ENCODE assay signal across 10 mouse cellular contexts in the genomic region with DNA sequence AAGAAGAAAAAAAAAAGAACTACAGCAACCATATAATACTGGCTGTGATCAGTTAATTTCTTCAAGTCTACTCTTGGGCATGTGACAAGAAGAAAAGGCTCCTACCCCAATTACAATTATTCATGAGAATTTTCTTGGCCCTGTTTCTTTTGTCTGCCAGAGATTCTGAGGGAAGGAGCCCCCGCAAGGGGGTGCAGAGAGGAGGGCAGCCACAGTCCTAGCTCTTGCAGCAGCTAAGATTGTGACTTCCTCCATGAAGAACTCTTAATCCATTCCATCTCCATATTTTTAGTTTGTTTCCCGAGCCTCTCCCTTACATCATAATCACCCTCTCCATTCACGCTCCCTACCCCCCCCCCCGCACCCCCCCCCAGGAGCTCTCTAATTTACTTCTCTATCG. TPM values are rescaled to one million over a fixed set of nuclear protein-coding genes. Genes with fewer than 3 reads are reported as not detected.
DNase-seq lines count a peak whose midpoint lies in the region; ATAC-seq and TF ChIP-seq lines count a peak whose summit lies in the region.
"Had no signal": no experiment of that assay in that cellular context is flagged by ENCODE, and none has a peak within 500 bp of the region (broad histone marks: within the 10 kb centered on the region; RNA-seq: fewer than 3 reads in every experiment).

No protein-coding gene starts in this region.

- no peaks in the 10 kb centered on the region for H3K79me2 ChIP-seq in heart, adult 2 months (replicated peaks; ENCODE audit: control insufficient read depth, insufficient read depth, low read length)

- TF ChIP-seq CTCF in heart, adult 2 months (IDR thresholded peaks at IDR 0.05), result no peak
- TF ChIP-seq CTCF in forebrain, postnatal 0 days (IDR thresholded peaks at IDR 0.05; ENCODE audit: low read depth), result peak; percentile 20; the same call in 1 of the 2 replicates

- intact Hi-C loops in heart, adult 2 months (cut with DNase I), result no loop called here
- intact Hi-C loops in left cerebral cortex, postnatal 25 days (cut with DNase I), result loop anchor here (2.0 to 5.0 kb wide), 2 partner anchors 38 to 78 kb away; no protein-coding TSS in a partner anchor

- no peak for TF ChIP-seq EP300 in heart, adult 2 months (IDR thresholded peaks at IDR 0.05; ENCODE audit: insufficient read depth, low read depth, low read length)

- TF ChIP-seq POLR2A in heart, adult 2 months (IDR thresholded peaks at IDR 0.05; ENCODE audit: insufficient read depth, low read depth, low read length), result no peak

- H3K9me3 ChIP-seq in heart, embryonic 12.5 days (replicated peaks), result no peaks in the 10 kb centered on the region
- H3K9me3 ChIP-seq in forebrain, postnatal 0 days (ENCODE audit: low read length), result no peaks in the 10 kb centered on the region
- no peaks in the 10 kb centered on the region for H3K9me3 ChIP-seq in neural tube, embryonic 13.5 days
- H3K9me3 ChIP-seq: liver, embryonic 12.5 days had no signal

- no peak overlapping the region for H3K27ac ChIP-seq in heart, embryonic 12.5 days (ENCODE audit: poor library complexity, severe bottlenecking)
- H3K27ac ChIP-seq in heart, adult 2 months, result no peak overlapping the region
- H3K27ac ChIP-seq in forebrain, postnatal 0 days (ENCODE audit: low read depth, low read length), result peak overlapping the region; percentile 92
- H3K27ac ChIP-seq in neural tube, embryonic 13.5 days (replicated peaks), result peak overlapping the region; percentile 81
- H3K27ac ChIP-seq: liver, embryonic 12.5 days; macrophage had no signal

- 0 out of 2 replicates have a peak overlapping the region, but pooled peaks have one; percentile 17 for H3K4me2 ChIP-seq in heart, embryonic 12.5 days
- H3K4me2 ChIP-seq in forebrain, postnatal 0 days (ENCODE audit: low read depth), result peak overlapping the region; percentile 47
- peak overlapping the region; percentile 44 for H3K4me2 ChIP-seq in neural tube, embryonic 13.5 days
- H3K4me2 ChIP-seq: liver, embryonic 12.5 days had no signal

- no peak overlapping the region for H3K9ac ChIP-seq in heart, embryonic 12.5 days
- H3K9ac ChIP-seq in heart, adult 2 months (ENCODE audit: low read depth, low read length), result no peak overlapping the region
- no peak overlapping the region; the same call in 1 of the 2 replicates for H3K9ac ChIP-seq in forebrain, postnatal 0 days
- H3K9ac ChIP-seq in neural tube, embryonic 13.5 days, result peak overlapping the region; percentile 47; the same call in 1 of the 2 replicates
- H3K9ac ChIP-seq: liver, embryonic 12.5 days had no signal

- H3K4me3 ChIP-seq in heart, embryonic 12.5 days, result no peak overlapping the region
- H3K4me3 ChIP-seq in heart, adult 2 months, result no peak overlapping the region
- H3K4me3 ChIP-seq in forebrain, postnatal 0 days (ENCODE audit: low read depth, low read length), result peak overlapping the region; percentile 25
- no peak overlapping the region for H3K4me3 ChIP-seq in neural tube, embryonic 13.5 days
- H3K4me3 ChIP-seq: liver, embryonic 12.5 days had no signal

- no peaks in the 10 kb centered on the region for H3K36me3 ChIP-seq in heart, embryonic 12.5 days
- no peaks in the 10 kb centered on the region for H3K36me3 ChIP-seq in heart, adult 2 months (ENCODE audit: control insufficient read depth, insufficient read depth, low read length)
- H3K36me3 ChIP-seq in forebrain, postnatal 0 days (ENCODE audit: insufficient read depth), result peaks cover 13% of the 10 kb centered on the region
- 0 out of 2 replicates have a peak, but pooled peaks cover 4% of the 10 kb centered on the region for H3K36me3 ChIP-seq in neural tube, embryonic 13.5 days

- H3K4me1 ChIP-seq in heart, embryonic 12.5 days (replicated peaks), result peaks cover 16% of the 10 kb centered on the region
- H3K4me1 ChIP-seq in heart, adult 2 months (ENCODE audit: control insufficient read depth, insufficient read depth, low read length), result no peaks in the 10 kb centered on the region
- peaks cover 24% of the 10 kb centered on the region for H3K4me1 ChIP-seq in forebrain, postnatal 0 days (ENCODE audit: insufficient read depth)
- H3K4me1 ChIP-seq in neural tube, embryonic 13.5 days (replicated peaks), result peaks cover 30% of the 10 kb centered on the region

- no peaks in the 10 kb centered on the region for H3K27me3 ChIP-seq in heart, embryonic 12.5 days (replicated peaks)
- H3K27me3 ChIP-seq in heart, adult 2 months (ENCODE audit: control insufficient read depth, insufficient read depth, low read length), result no peaks in the 10 kb centered on the region
- H3K27me3 ChIP-seq in forebrain, postnatal 0 days (ENCODE audit: insufficient read depth, low read length), result no peaks in the 10 kb centered on the region
- H3K27me3 ChIP-seq in neural tube, embryonic 13.5 days, result no peaks in the 10 kb centered on the region
- H3K27me3 ChIP-seq: liver, embryonic 12.5 days had no signal

- ATAC-seq in heart, embryonic 12.5 days (ENCODE audit: insufficient number of reproducible peaks, low FRiP score), result no peak
- peak; percentile 77 for ATAC-seq in forebrain, postnatal 0 days
- ATAC-seq in neural tube, embryonic 13.5 days (ENCODE audit: low read depth), result peak; percentile 43; the same call in 1 of the 2 replicates
- ATAC-seq: liver, embryonic 12.5 days had no signal

- WGBS in heart, embryonic 12.5 days, result 40% methylated on average over 5 of the region's 5 CpGs
- WGBS in heart, adult 2 months, result 67% methylated on average over 4 of the region's 5 CpGs
- WGBS in forebrain, postnatal 0 days, result 5% methylated on average over 5 of the region's 5 CpGs
- WGBS in neural tube, embryonic 13.5 days, result 34% methylated on average over 5 of the region's 5 CpGs

- DNase-seq in heart, adult 2 months, result no peak
- peak; percentile 76 for DNase-seq in forebrain, postnatal 0 days
- DNase-seq in left cerebral cortex, postnatal 25 days (ENCODE audit: low spot score in 2 of 2), result peak; percentile 31 to 70
- no peak for DNase-seq in cerebellum, adult 11-12 months
- no peak for DNase-seq in lung, postnatal 14 days
- no peak for DNase-seq in thymus, postnatal 25 days

RNA-seq across cellular contexts. Expression of a gene that starts 39.4 kb away (rescaled TPM):
- polyA plus RNA-seq in heart, embryonic 12.5 days (2016; fragmentation: Nextera tagmentation; extraction: Ambion mirVana), result 6.7 and 8.5 TPM in 2 replicates
- 1 to 10 TPM; 2.0 to 2.3 TPM for total RNA-seq in heart, adult 2 months (2021)
- polyA plus RNA-seq in heart, adult 2 months (2012; rRNA removed), result 0.84 and 1.3 TPM in 2 replicates
- 47.9 and 70.2 TPM in 2 replicates for total RNA-seq in forebrain, postnatal 0 days (2014; rRNA removed)
- 5.8 and 11.5 TPM in 2 replicates for polyA plus RNA-seq in forebrain, postnatal 0 days (2015; fragmentation: Nextera tagmentation; extraction: Ambion mirVana)
- total RNA-seq in left cerebral cortex, postnatal 25 days (2021), result 10 to 100 TPM; 40.8 to 43.9 TPM
- 7.1 and 8.1 TPM in 2 replicates for polyA plus RNA-seq in neural tube, embryonic 13.5 days (2015; fragmentation: Nextera tagmentation; extraction: Ambion mirVana)

Comparison
In these comparisons a context has a peak if more than half of its experiments do, and no peak if none do; other contexts are left out.
1. H3K27ac ChIP-seq: peak in forebrain, postnatal 0 days (single experiment) and neural tube, embryonic 13.5 days (single experiment); none in heart, embryonic 12.5 days (single experiment) and heart, adult 2 months (single experiment).
2. DNase-seq: peak in forebrain, postnatal 0 days (single experiment) and left cerebral cortex, postnatal 25 days (2 of 2); none in heart, adult 2 months (0 of 2), cerebellum, adult 11-12 months (single experiment), lung, postnatal 14 days (single experiment) and thymus, postnatal 25 days (single experiment).
3. Peak in every context shown above with its lines, with median percentiles within 50 percentile points of each other: H3K4me2 ChIP-seq.